Mouse (Mus musculus) kidney, adult 2 months (tissue): Measurements from ENCODE around the gene Samsn1.

ENCODE experiments used
- CTCF ChIP-seq: fragments of 200-500 bp; conservative IDR thresholded peaks from 2 replicates; pipeline ENCODE4 v1.5.1; 2011; ENCODE audit warnings: low read depth, mild to moderate bottlenecking, control low read depth, low read length, moderate library complexity, mixed read lengths; ENCODE audit not compliant: insufficient read depth, insufficient read length
- POLR2A ChIP-seq: fragments of 200-500 bp; IDR thresholded peaks from one replicate; pipeline ENCODE4 v1.6.1; 2011; ENCODE audit warnings: low read depth, low read length, control low read depth

GRCm38 (mm10) chr16:75894263-75894901, 127.7 kb downstream of the Samsn1 start:
- TF ChIP-seq POLR2A = no peak
- TF ChIP-seq CTCF = no peak
